Comparison of ENCODE assay signal across 9 mouse cellular contexts in genomic region chr2:22588170-22588541, GRCm38 (mm10). TPM values are rescaled to one million over a fixed set of nuclear protein-coding genes. Genes with fewer than 3 reads are reported as not detected.
DNase-seq lines count a peak whose midpoint lies in the region; ATAC-seq and TF ChIP-seq lines count a peak whose summit lies in the region.
"Not testable (repeated sequence)": the region's sequence is repeated elsewhere in the genome, so short reads cannot be mapped to it uniquely, and the experiment has no call there.
"Had no signal": no experiment of that assay in that cellular context is flagged by ENCODE, and none has a peak within 500 bp of the region (broad histone marks: within the 10 kb centered on the region; RNA-seq: fewer than 3 reads in every experiment).

No protein-coding gene starts in this region.

- peak; percentile 44 for ATAC-seq in embryonic facial prominence, embryonic 14.5 days (ENCODE audit: low read depth)
- peak; percentile 26 for ATAC-seq in granulocyte monocyte progenitor cell, adult 5-6 weeks (replicated peaks; ENCODE audit: poor library complexity, severe bottlenecking)
- peak; percentile 53 for ATAC-seq in hindbrain, embryonic 15.5 days (ENCODE audit: low FRiP score, low read depth)
- peak; percentile 40 for ATAC-seq in limb, embryonic 12.5 days (ENCODE audit: insufficient number of reproducible peaks, insufficient read depth, low FRiP score, low TSS enrichment, low read depth)
- peak; percentile 46 for ATAC-seq in lung, embryonic 16.5 days (ENCODE audit: low read depth)
- peak; percentile 38 for ATAC-seq in monocyte, adult 5-6 weeks (replicated peaks; ENCODE audit: insufficient number of reproducible peaks, low FRiP score, low TSS enrichment, poor library complexity, severe bottlenecking)
- peak; percentile 57 for ATAC-seq in stomach, postnatal 0 days (ENCODE audit: low FRiP score, low TSS enrichment)

- WGBS in embryonic facial prominence, embryonic 14.5 days = 83% methylated on average over 5 of the region's 5 CpGs
- WGBS in hindbrain, embryonic 15.5 days = 92% methylated on average over 5 of the region's 5 CpGs
- WGBS in limb, embryonic 12.5 days = 88% methylated on average over 5 of the region's 5 CpGs
- WGBS in lung, embryonic 16.5 days = 78% methylated on average over 5 of the region's 5 CpGs
- 82% methylated on average over 5 of the region's 5 CpGs for WGBS in stomach, postnatal 0 days

- not testable (repeated sequence) for H3K27me3 ChIP-seq in embryonic facial prominence, embryonic 14.5 days (replicated peaks; ENCODE audit: control insufficient read depth, insufficient read depth, low read length); hindbrain, embryonic 15.5 days; limb, embryonic 12.5 days; lung, embryonic 16.5 days (ENCODE audit: control insufficient read depth, insufficient read depth, low read depth, low read length); stomach, postnatal 0 days (ENCODE audit: control insufficient read depth, insufficient read depth, low read length)

- H3K27ac ChIP-seq in embryonic facial prominence, embryonic 14.5 days (replicated peaks; ENCODE audit: low read depth, low read length); hindbrain, embryonic 15.5 days (replicated peaks); limb, embryonic 12.5 days; lung, embryonic 16.5 days (ENCODE audit: low read length); stomach, postnatal 0 days (replicated peaks): not testable (repeated sequence)

- not testable (repeated sequence) for TF ChIP-seq EP300 in stomach, postnatal 0 days (optimal IDR thresholded peaks at IDR 0.05)

- H3K9ac ChIP-seq in embryonic facial prominence, embryonic 14.5 days (ENCODE audit: low read depth, low read length); hindbrain, embryonic 15.5 days; limb, embryonic 12.5 days (replicated peaks); lung, embryonic 16.5 days (ENCODE audit: low read length); stomach, postnatal 0 days (ENCODE audit: low read length): not testable (repeated sequence)

- not testable (repeated sequence) for H3K4me1 ChIP-seq in embryonic facial prominence, embryonic 14.5 days (ENCODE audit: control insufficient read depth, insufficient read depth, low read length); hindbrain, embryonic 15.5 days (replicated peaks); limb, embryonic 12.5 days (replicated peaks); lung, embryonic 16.5 days (replicated peaks; ENCODE audit: control insufficient read depth, insufficient read depth, low read length); stomach, postnatal 0 days (replicated peaks; ENCODE audit: control insufficient read depth, insufficient read depth)

- H3K9me3 ChIP-seq in embryonic facial prominence, embryonic 14.5 days (ENCODE audit: control insufficient read depth, low read length); hindbrain, embryonic 15.5 days; limb, embryonic 12.5 days; lung, embryonic 16.5 days (ENCODE audit: control insufficient read depth, low read length); stomach, postnatal 0 days (ENCODE audit: control insufficient read depth, low read length): not testable (repeated sequence)

- H3K36me3 ChIP-seq in embryonic facial prominence, embryonic 14.5 days (ENCODE audit: control insufficient read depth, insufficient read depth, low read length); hindbrain, embryonic 15.5 days; limb, embryonic 12.5 days; lung, embryonic 16.5 days (ENCODE audit: control insufficient read depth, insufficient read depth, low read length); stomach, postnatal 0 days (ENCODE audit: control insufficient read depth, insufficient read depth, low read length): not testable (repeated sequence)

- TF ChIP-seq CTCF in stomach, postnatal 0 days (IDR thresholded peaks at IDR 0.05; ENCODE audit: low read depth) = not testable (repeated sequence)

- H3K4me3 ChIP-seq in embryonic facial prominence, embryonic 14.5 days (ENCODE audit: low read depth, low read length); hindbrain, embryonic 15.5 days; limb, embryonic 12.5 days (replicated peaks); lung, embryonic 16.5 days (ENCODE audit: low read length); stomach, postnatal 0 days (ENCODE audit: low read depth, low read length): not testable (repeated sequence)

- DNase-seq in Muller cell, postnatal 12 days (ENCODE audit: inconsistent ontology term) = peak; percentile 40
- not testable (repeated sequence) for DNase-seq in embryonic facial prominence, embryonic 14.5 days (ENCODE audit: low spot score); stomach, postnatal 0 days (ENCODE audit: low spot score)

- H3K4me2 ChIP-seq in embryonic facial prominence, embryonic 14.5 days (ENCODE audit: low read depth, low read length); hindbrain, embryonic 15.5 days; limb, embryonic 12.5 days; lung, embryonic 16.5 days (ENCODE audit: low read depth, low read length); stomach, postnatal 0 days (replicated peaks; ENCODE audit: low read depth): not testable (repeated sequence)

RNA-seq across cellular contexts. Expression of gene Gad2, which starts 33.8 kb away (rescaled TPM):
- 0.22 and 0.68 TPM in 2 replicates for polyA plus RNA-seq in embryonic facial prominence, embryonic 14.5 days (2014; fragmentation: Nextera tagmentation; extraction: Ambion mirVana)
- total RNA-seq in granulocyte monocyte progenitor cell, adult 5-6 weeks (2014; fragmentation: Nextera tagmentation) = not detected in 2 replicates
- not detected in 2 replicates for total RNA-seq in granulocyte monocyte progenitor cell, adult 5-6 weeks (2017)
- 40.7 and 41.7 TPM in 2 replicates for polyA plus RNA-seq in hindbrain, embryonic 15.5 days (2015; fragmentation: Nextera tagmentation; extraction: Ambion mirVana)
- polyA plus RNA-seq in limb, embryonic 12.5 days (2016; fragmentation: Nextera tagmentation; extraction: Ambion mirVana) = 0.04 and 0.29 TPM in 2 replicates
- polyA plus RNA-seq in lung, embryonic 16.5 days (2015; fragmentation: Nextera tagmentation; extraction: Ambion mirVana) = 0.21 and 0.52 TPM in 2 replicates
- not detected in 3 replicates for total RNA-seq in monocyte, adult 5-6 weeks (2017)
- polyA plus RNA-seq in stomach, postnatal 0 days (2015; fragmentation: Nextera tagmentation; extraction: Ambion mirVana) = 0.05 and 0.07 TPM in 2 replicates
- polyA plus RNA-seq: kidney, adult 2 months had no signal

Comparison
In these comparisons a context has a peak if more than half of its experiments do, and no peak if none do; other contexts are left out.
1. RNA of gene Gad2, which starts 33.8 kb away (polyA plus RNA-seq): 40.7 to 41.7 TPM in hindbrain, embryonic 15.5 days; 0.22 to 0.68 TPM in embryonic facial prominence, embryonic 14.5 days, 0.21 to 0.52 TPM in lung, embryonic 16.5 days, 0.05 to 0.07 TPM in stomach, postnatal 0 days and 0.04 to 0.29 TPM in limb, embryonic 12.5 days; every median in the first group is over 10 times any median in the second.
2. Peak in every context shown above with its lines, with median percentiles within 50 percentile points of each other: ATAC-seq.